Mouse (Mus musculus): Measurements from ENCODE around the gene Kifap3.

GRCm38 (mm10) chr1:163852884-163853560 is 73.6 kb downstream of the Kifap3 start:
- TF ChIP-seq CTCF (IDR thresholded peaks at IDR 0.05; ENCODE audit: low read depth) (no peak), EP300 (optimal IDR thresholded peaks at IDR 0.05) (no peak)

Measured in stomach, postnatal 0 days (tissue).